Mouse (Mus musculus) layer of hippocampus, adult 11-12 months (tissue): Measurements from ENCODE around the gene Smyd3.

Experiments used
- DNase-seq: peaks from one replicate; pipeline ENCODE4 v3.0.0; 2022; ENCODE audit warnings: low spot score

Gene Smyd3

DNA sequence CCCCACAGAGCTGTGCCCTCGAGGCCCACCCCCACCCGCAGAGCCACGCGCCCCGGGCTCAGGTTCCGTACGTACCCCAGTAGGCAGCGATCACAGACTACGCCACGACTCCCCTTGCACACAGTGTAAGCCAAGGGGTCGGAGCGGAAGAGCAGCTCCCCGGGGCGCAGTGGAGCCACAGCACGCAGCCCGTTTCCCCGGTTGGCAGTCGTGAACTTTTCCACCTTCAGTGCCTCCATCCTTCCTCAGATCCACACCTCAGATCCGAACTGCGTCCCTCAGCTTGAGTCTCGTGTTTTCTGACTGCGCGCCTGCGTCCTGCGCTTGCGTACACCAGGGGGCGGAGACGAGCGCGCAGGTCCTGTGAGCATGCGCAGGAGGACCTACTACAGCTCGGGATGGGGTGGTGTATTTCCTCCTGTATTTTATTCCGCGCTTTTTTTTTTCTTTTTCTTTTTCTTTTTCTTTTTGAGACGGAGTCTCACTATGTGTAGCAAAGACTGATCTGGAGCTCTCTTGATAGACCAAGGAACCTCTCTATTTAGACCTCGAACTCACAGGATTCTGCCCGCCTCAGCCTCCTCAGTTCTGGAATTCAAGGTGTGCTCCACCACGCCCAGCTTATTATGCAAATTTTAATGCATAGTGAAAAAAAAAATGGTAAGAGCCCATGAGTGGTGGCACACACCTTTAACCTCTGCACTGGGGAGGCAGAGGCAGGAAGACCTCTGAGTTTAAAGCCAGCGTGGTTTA, at the start of gene Smyd3:
Gene Smyd3 (minus strand): TSS at position 329 of the 753 bp plus-strand sequence.
- peak; percentile 87 for DNase-seq

DNA sequence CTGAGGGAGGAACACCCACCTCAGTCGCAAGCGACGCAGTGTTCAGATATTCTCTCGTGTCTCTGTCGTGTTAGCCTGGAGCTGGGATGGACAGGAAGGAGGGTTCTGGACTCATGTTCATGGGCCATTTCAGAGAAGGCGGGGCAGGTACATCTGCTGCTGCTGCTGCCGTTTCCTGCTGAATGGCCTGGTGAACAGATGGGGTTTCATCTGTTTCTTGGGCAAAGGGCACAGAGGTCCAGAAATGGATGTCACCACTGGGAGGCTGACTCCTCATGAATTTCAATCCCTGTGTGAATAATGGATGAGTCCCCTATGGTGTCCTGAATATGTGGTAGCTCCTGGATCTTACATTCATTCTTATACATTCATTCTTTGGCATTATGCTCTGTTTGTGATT, 49.7 kb upstream of the Smyd3 start:
- no peak for DNase-seq

DNA sequence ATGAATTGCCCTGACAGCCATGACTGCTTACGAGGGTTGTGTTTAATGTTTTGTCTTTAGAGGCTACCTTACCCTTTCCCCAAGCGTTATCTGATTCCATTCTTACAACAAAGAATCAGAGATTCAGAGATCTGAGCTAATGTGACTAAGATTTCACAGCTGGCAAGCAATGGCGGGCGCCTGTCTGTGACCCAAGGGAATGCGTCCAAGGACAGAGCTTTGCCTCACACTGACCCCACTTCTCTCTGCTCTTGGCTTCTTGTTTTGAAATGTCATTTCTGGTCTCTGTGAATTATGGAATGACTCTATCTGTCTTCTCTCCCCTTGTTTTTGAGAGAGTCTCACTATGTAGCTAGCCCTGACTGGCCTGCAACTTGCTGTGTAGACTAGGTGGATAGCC, 46.1 kb upstream of the Smyd3 start:
- no peak for DNase-seq

DNA sequence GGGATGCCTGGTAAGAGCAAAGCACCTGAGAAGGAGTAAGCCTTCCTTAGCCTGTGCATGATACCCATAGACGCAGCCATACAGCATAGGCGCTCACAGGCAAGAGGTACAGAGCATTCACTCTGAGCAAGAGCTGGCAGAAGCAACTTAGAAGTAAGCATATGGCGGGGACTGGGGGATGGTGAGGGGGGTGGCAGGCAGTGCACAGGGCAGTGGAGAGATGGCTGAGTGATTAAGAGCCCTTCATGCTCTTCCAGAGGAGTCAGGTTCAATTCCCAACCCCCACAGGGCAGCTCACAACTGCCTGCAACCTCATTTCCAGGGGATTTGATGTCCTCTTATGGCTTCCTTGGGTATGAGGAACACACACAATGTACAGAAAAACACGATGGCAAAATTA, 45.4 kb upstream of the Smyd3 start:
- DNase-seq = no peak

DNA sequence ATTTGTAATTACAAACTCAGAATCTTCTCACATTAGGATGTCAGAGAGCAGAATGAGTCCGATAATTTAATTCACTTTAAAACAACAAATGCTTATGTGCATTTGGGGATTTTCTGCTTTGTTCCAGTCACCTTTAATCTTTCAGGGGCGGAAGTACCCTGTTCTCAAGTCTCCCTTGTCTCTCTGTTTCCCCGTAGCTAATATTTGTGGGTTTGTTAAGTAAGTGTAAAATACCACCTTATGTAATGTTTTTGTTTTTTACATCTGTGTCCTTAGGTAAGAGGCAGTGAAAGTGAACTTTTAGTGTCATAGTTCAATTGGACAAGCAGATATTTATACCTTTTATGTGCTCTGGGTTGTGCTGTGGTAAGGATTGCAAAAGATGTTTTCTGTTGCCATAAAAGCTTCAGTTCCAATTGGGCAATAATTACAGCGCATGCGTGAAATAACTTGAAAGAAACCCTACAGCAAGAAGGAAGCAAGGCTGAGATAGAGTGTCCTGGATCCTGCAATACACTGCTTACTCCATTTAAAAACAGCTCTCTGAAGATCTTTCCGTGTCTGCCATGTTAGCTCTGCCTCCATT, 43.1 kb upstream of the Smyd3 start:
- DNase-seq = no peak

GRCm38 (mm10) chr1:179559446-179560194, 41.8 kb upstream of the Smyd3 start:
- no peak for DNase-seq

GRCm38 (mm10) chr1:179556921-179557320, 39.1 kb upstream of the Smyd3 start:
- DNase-seq = no peak

DNA sequence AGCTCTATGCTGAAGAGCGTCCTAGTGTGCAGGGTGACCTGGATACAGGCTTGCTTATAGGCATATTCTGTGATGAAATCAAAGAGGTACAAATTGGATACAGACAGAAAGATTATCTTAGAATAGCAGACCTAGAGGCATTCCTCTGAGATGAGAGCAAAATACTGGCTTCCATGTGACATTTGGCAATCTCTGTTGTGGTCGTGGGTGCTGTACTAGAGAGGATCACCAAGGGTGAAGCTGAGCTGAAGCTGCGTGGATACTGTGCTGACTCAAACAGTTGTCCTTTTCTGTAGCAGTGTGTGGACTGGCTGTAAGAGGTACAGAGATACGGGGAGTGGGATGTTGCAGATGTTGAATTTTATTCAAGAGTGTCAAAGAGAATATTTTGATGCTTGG, 36.1 kb upstream of the Smyd3 start:
- no peak for DNase-seq

DNA sequence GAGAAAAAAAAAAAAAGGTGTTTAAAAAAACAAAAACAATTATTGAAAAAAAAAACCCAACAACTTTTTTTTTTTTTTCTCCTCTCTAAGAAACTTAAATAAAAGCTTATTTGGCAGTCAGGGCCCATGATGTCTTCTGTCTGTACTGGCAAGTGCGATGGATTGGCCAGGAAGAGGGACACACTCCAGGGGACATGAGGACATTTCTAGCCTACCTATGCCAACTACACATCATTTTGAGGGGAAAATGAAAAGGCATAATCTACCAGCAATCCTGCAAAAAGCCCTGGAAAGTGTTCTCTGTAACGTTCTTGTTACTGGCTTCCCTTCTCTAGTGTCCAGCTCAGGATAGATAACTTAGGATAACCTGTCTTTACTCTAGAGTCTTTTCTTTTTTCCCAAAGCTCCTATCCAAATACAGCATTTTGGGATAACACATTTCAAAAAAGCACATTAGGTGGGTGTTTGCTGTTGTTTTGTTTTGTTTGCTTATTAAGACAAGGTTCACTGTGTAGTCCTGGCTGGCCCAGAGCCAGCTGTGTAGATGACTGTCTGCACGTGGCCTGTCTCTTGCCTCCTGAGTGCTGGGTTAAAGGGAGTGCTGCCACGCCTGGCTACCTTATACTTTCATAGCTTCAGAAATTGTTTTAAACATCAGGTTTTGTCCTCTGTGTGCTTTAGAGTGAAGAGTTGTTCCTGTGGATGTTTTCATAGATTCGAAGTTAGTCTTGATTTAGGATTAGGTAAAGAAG, 35.5 kb upstream of the Smyd3 start:
- no peak for DNase-seq

DNA sequence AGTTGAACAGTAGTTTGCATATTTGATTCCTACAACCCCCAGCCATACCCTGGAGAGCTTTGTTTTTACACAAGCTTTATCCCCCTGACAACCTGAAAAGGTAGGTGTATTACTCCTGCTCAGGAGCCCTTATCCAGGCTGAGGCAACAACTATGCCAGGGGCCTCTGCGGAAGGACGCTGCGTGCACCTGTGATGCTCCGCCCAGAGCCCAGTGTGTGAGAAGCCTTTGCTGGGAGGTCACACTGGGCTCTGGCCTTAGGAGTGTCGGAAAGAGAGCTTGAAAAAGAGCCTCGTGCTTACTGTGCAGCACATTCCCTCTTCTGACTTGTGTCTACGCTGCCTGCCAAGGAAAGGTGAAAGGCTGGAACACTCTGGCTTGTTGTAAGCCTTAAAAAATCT, 34.9 kb upstream of the Smyd3 start:
- no peak for DNase-seq

GRCm38 (mm10) chr1:179551921-179552320, 34.1 kb upstream of the Smyd3 start:
- no peak for DNase-seq

DNA sequence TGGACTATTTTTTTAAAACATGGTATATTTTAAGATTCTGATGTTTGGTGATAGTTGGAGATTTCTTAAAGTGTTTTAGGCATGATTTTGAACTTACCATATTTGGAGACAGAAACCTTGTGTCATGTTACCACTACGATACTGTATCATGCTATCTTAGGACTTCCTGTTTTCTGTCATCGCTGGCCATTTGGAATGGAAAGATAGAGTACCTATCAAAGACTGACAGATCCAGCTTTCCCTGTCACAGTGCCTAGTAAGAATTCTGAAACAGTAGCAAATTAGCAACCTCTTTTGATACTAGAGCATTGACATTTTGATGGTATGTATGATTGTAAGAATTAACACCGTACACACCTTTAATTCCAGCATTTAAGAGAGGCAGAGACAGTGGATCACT, 33.5 kb upstream of the Smyd3 start:
- no peak for DNase-seq

DNA sequence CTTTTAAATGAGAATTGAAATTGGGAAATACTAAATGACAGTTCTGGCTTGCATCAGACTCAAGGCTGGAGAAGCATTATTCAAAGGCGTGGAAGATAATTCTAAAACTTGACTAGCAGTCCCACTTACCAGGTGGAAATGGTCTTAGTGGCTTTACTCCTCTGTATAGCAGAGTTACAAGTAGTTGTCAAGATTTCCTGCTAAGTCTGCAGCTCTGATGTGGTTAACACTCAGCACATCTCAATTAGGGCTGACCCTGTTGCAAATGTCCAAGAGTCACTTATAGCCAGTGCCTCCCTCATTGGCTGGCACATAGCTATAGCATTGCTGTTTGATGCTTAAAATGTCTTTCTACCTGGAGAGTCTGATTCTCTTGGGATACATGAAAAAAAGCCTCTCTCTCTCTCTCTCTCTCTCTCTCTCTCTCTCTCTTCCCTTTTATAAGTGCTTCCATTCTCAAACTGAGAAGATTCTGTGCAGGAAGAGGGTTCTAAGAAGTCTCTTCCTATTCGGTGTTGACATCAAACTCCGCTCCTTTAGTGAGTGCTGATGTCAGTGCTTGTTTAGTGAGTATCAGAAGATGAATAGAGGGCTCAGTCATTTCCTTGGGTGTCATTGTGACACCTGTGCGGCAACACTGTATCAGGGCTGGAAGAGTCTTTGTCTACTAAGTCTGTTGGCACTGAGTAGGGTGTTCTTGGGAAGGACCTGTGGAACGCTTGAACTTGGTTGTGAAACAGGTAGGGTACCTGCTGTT, 31.3 kb upstream of the Smyd3 start:
- no peak for DNase-seq

GRCm38 (mm10) chr1:179548220-179548619, 30.4 kb upstream of the Smyd3 start:
- DNase-seq = no peak

DNA sequence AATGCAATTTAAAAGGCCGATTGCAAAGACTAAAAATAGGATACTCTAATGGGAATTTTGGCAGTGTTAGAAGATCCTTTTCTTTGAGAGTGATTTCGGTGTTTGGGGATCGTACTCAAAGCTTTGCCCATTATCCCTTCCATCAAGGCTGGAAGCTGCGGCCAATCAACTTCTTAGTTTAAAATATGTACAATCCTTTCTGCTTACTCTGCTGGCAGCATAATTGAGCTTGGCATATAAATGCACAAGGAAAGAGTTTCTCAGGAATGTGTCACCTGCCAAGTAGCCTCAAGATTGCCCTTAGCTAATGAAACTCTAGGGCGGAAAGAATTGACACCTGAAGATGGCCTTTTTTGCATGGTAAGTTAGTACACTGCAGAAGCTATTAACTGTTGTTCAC, 29.3 kb upstream of the Smyd3 start:
- no peak for DNase-seq

DNA sequence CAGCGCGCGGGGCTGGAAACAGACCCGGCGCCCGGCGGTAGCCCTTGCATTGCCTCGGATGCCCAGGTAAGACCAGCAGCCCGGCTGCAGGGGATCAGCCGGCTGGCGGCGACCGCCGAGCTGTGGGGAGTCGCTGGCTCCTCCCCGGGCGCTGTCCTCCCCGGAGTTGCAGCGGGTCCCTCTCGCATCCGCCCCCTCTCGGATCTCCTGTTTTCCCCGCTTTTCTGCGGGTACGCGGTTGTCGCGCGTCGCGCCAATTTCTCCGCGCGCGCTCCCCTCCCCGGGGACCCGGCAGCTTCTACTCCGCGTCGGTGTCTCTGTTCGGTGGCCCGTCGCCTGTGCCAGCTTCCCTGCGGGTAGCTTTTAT, 28.7 kb upstream of the Smyd3 start:
- DNase-seq = no peak

DNA sequence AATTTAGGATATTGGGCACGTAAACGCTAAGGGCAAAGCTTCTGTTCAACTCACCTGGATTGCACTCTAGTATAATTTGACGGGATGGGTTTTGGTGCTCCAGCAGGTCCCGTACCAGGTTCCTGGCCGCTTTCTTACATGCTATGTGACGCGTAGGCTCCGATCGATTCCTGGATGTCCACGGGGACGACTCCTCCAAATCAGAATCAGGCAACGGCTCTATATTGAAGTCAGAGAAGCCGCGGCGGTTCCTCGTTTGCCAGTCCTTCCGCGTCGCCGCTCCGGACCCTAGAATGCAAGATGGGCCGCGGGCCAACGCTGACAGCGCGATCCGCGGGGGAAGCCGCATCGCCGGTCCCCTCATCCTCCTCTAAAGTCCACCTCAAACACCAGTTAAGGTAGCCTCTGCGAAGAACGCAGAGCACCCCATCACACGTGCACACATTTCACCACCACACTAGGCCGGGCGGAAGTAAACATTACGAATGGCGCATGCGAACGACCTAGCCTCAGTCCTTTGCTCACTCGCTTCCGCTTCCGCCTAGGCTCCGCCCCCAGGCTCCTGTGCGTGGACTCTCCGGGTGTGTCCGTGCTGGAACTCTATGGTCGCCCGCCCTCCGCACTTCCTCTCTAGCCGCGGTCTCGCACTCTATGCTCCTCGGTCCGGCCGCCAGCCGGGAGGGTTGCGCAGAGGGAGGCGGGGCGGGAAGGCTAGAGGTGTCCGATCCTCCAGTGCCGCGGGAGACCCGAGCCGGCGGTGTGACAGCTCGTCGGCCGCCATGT, 28.1 kb upstream of the Smyd3 start, which contains the start of the genes Tfb2m and Cnst:
Gene Tfb2m (minus strand): TSS at position 500 of the 783 bp plus-strand sequence.
Gene Cnst (plus strand): TSS at position 603 of the 783 bp plus-strand sequence.
- peak; percentile 98 for DNase-seq

GRCm38 (mm10) chr1:179541502-179541901, 23.7 kb upstream of the Smyd3 start:
- no peak for DNase-seq

DNA sequence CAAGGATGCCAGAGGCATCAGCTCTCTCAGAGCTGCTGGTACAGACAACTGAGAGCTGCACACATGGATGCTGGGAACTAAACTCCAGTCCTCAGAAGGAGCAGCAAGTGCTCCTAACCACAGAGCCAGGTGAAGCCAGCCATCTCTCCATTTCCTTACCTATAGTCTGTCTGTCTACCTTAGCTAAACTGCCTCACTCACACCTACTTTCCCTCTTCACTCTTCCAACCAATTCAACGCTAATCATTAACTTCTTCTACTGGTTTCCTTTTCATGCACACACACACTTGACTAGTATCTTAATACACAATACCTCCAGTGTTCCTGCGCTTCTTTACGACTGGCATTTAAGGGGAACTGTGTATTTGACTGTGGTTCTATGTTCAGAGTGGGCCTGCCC, 22.0 kb upstream of the Smyd3 start:
- DNase-seq = no peak

- no peak for DNase-seq
Measured at GRCm38 (mm10) chr1:179539054-179539453, 21.2 kb upstream of the Smyd3 start.

DNA sequence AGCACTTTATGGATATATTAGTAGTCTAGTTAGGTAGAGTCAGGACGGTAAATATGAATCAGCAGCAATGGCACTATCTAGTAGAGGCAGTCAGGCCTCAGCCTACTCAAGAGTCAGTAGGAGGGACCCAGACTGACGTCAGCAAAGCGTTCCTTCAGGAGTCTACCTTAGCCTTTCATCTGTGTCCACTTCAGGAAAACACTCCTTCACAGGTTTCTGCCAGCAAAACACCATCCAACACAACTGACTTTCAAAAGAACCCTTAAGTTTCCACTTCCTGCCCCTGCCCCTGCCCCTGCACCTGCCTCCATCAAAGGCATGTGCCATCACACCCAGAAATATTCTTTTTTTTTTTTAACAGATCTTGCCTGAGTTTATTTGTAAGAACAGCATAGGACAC, 2.1 kb upstream of the Smyd3 start:
- DNase-seq = no peak
